Mouse (Mus musculus): Measurements from ENCODE around the gene Notum. TPM values are rescaled to one million over a fixed set of nuclear protein-coding genes. Genes with fewer than 3 reads are reported as not detected.

Notum gene
- polyA plus RNA-seq, 1 experiment from 2014 or later, result 0.15 TPM

DNA sequence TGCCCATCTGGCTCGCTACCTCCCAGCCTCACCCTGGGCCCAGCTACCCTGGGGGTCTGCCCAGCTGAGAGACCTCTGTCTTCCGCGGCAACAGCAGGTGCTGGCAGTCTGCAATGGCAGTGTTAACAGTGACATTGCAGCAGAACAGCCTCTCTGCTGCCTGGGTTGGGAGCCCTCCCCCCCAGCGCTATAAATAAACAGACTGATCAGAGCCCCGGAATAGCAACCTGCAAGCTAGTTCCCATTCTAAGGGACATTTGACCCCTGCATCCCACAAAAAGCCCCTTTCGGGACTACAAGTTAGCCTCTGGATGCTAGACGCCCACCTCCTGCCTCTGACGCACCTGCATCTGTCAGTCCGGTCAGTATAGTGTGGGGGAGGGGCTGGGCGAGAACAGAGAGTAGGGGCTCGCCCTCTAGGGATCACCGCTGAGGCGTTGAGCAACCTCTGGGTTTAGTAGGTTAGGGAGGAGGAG is 12.9 kb downstream of the Notum start, which contains the start of gene Myadml2:
Gene Myadml2, minus strand, starts transcription at position 158 of the 476 bp plus-strand sequence.
- ATAC-seq, result no peak
- Histone ChIP-seq H3K36me3 (ENCODE audit: poor library complexity, severe bottlenecking) (no peaks in the 10 kb centered on the region), H3K9me3 (replicated peaks) (no peaks in the 10 kb centered on the region), H3K27ac (no peak within 1 kb of the TSS), H3K9ac (peak within 1 kb of the TSS; percentile 48), H3K4me1 (peaks cover 15% of the 10 kb centered on the region), H3K4me2 (peak within 1 kb of the TSS; percentile 45), H3K4me3 (no peak within 1 kb of the TSS; the same call in 1 of the 2 replicates), H3K27me3 (peaks cover 17% of the 10 kb centered on the region)
- 7% methylated on average over 13 of the region's 13 CpGs for WGBS

DNA sequence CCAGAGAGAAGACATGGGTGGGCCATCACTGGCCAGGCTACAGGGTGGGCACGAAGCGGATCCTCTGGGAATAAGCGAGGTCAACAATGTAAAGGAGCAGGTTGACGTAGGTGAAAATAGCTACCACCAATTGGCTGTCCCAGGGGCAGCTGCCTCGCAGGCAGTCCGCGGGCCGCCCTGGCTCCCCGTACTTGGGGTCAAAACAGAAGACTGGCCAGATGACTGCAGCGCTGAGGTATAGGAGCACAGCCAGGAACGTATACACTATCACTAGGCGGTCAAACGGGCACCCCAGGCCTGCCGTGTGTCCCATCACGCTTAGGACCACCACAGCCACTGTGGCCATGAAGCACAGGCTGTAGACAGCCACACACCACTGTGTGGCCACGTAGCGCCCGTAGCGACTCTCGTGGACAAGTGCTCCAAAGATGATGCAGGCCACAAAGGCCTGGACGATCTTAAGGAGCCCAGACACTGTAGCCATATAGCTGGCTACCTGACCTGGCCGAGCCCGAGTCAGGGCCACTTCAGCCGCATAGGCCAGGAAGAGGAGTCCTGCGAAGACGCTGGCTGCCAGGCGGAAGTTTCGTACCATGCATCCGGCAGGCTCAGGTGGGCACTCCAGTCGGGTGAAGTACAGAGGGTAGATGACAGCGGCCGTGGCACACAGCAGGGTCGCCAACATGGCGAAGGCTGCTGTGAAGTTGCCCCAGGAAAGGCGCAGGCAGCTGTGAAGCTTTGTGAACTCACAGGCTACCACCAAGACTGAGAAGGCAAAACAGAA is 13.7 kb downstream of the Notum start:
- H3K27ac ChIP-seq, result no peak overlapping the region
- H3K4me3 ChIP-seq, result no peak overlapping the region
- no peaks in the 10 kb centered on the region for H3K9me3 ChIP-seq (replicated peaks)
- no peak overlapping the region for H3K4me2 ChIP-seq
- H3K36me3 ChIP-seq (ENCODE audit: poor library complexity, severe bottlenecking), result no peaks in the 10 kb centered on the region
- H3K27me3 ChIP-seq, result peaks cover 20% of the 10 kb centered on the region
- no peak overlapping the region for H3K9ac ChIP-seq
- WGBS, result 84% methylated on average over 35 of the region's 35 CpGs
- ATAC-seq, result no peak
- H3K4me1 ChIP-seq, result peaks cover 22% of the 10 kb centered on the region

DNA sequence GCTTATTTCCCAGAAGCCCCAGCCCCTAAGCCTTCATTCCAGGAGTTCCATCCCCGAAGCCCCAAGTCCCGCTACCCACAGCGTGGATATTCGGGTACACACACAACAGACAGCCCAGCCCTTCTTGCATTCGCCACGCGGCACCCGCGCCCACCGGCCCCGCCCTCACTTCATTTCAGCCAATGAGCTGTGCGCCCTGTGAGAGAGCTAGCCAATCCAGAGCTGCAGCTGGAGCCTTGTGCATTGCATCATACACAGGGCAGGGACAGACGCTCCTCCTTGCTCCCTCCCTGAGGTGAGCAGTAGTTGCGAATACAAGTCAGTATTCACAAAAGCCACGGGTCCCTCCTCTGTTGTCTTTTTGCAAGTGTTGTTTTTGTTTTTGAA is 17.4 kb downstream of the Notum start, which contains the start of gene Pycr1:
Gene Pycr1, minus strand, starts transcription at position 169 of the 387 bp plus-strand sequence.
- H3K4me2 ChIP-seq, result peak within 1 kb of the TSS; percentile 87
- peak within 1 kb of the TSS; percentile 81 for H3K9ac ChIP-seq
- peak within 1 kb of the TSS; percentile 50 for H3K4me3 ChIP-seq
- H3K36me3 ChIP-seq (ENCODE audit: poor library complexity, severe bottlenecking), result no peaks in the 10 kb centered on the region
- 0% methylated on average over 15 of the region's 15 CpGs for WGBS
- peak; percentile 100 for ATAC-seq
- peaks cover 26% of the 10 kb centered on the region for H3K27me3 ChIP-seq
- peak within 1 kb of the TSS; percentile 44; the same call in 1 of the 2 replicates for H3K27ac ChIP-seq
- H3K9me3 ChIP-seq (replicated peaks), result no peaks in the 10 kb centered on the region
- peaks cover 22% of the 10 kb centered on the region for H3K4me1 ChIP-seq

DNA sequence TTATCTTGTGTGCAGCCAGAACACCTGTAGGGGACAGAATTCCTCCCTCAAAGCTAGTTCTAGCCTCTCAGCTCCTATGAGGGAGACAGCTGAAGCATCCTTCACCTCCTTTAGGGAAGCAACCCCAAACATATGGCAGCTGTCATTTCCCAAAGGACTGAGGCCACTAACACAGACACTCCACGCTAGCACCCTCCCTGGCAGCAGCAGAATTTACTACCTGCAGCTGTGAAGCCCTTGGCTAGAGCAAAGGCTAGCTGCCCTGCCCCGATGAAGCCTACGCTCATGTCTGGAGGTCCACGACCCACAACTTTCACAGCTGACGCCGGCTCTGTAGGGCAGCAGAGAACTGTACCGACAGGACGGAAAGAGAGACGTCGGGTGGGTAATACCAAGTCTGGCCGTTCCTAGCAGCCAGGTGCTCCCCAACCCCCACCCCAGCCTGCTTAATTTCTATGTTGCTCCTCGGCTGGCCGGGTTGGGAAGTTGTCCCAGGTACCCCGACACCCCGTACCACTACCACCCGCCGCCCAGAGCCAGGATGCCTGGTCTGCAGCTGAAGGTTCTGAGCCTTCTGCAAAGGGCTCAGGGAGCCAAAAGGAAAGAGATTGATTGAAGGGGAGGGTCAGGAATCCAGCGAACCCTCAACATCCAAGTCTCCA is 17.9 kb downstream of the Notum start:
- no peaks in the 10 kb centered on the region for H3K9me3 ChIP-seq (replicated peaks)
- H3K36me3 ChIP-seq (ENCODE audit: poor library complexity, severe bottlenecking), result no peaks in the 10 kb centered on the region
- H3K4me2 ChIP-seq, result peak overlapping the region; percentile 87
- peak; percentile 52; the same call in 1 of the 2 replicates for ATAC-seq
- peak overlapping the region; percentile 50 for H3K4me3 ChIP-seq
- 3% methylated on average over 18 of the region's 18 CpGs for WGBS
- peaks cover 23% of the 10 kb centered on the region for H3K27me3 ChIP-seq
- H3K27ac ChIP-seq, result peak overlapping the region; percentile 44; the same call in 1 of the 2 replicates
- peak overlapping the region; percentile 81 for H3K9ac ChIP-seq
- peaks cover 20% of the 10 kb centered on the region for H3K4me1 ChIP-seq

DNA sequence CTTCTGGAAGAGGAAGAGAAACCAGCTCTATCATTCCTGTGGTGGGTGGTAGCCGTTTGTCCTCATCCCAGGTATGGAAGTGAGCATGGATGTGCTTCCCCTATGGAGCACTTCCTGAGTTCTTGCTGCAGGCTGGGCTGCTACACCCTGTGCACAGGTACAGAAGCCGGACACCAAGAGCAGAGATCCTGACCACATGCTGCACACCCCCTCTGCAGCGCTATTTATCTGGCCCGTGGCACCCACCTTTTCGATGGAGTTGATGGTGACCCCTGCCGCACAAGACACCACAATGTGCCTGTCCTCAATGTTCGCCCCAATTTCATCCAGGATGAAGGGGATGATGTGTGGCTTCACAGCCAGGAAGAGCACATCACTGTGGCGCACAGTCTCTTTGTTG is 19.1 kb downstream of the Notum start:
- Histone ChIP-seq H3K27ac (no peak overlapping the region), H3K9ac (no peak overlapping the region), H3K4me1 (peaks cover 15% of the 10 kb centered on the region), H3K36me3 (ENCODE audit: poor library complexity, severe bottlenecking) (no peaks in the 10 kb centered on the region), H3K4me3 (no peak overlapping the region), H3K4me2 (no peak overlapping the region), H3K27me3 (peaks cover 11% of the 10 kb centered on the region), H3K9me3 (replicated peaks) (no peaks in the 10 kb centered on the region)
- 94% methylated on average over 8 of the region's 8 CpGs for WGBS
- no peak for ATAC-seq

DNA sequence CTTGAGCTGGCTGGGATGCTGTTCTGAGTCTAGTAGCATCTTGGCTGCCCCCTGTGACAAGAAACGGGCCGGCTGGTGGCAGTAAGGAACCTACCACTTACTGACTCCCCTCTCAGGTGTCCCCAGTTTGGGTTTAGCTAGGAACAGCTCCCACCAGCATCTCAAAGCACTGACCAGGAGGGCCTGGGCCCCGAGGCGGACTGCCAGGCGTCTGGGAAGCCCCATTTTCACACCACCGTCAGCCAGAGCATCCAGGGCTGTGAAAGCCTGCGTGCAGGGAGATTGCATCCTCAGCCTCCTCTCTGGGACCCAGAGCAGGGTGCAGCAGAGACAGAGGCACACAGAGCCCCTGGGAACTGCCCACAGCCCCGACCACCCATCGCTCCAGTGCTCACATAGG is 19.7 kb downstream of the Notum start:
- Histone ChIP-seq H3K9me3 (replicated peaks) (no peaks in the 10 kb centered on the region), H3K9ac (no peak overlapping the region; the same call in 1 of the 2 replicates), H3K4me1 (peaks cover 15% of the 10 kb centered on the region), H3K27me3 (peaks cover 9% of the 10 kb centered on the region), H3K27ac (no peak overlapping the region), H3K4me3 (no peak overlapping the region), H3K36me3 (ENCODE audit: poor library complexity, severe bottlenecking) (no peaks in the 10 kb centered on the region), H3K4me2 (no peak overlapping the region)
- no peak for ATAC-seq
- 72% methylated on average over 9 of the region's 9 CpGs for WGBS

DNA sequence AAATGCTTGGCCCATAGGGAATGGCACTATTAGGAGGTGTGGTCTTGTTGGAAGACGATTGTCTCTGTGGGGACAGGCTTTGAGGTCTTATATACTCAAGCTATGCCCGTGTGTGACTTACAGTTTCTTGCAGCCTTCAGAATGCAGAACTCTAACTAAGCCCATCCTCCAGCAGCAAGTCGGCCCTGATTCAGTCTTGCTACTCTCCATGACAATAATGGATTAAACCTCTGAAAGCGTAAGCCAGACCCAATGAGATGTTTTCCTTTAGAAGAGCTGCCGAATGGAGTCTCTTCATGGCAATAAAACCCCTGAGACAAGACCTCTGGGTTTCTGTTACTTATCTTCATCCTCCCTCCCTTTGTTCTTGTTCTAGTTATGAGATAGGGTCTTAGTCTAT is 26.2 kb downstream of the Notum start:
- H3K4me2 ChIP-seq, result no peak overlapping the region
- ATAC-seq, result no peak
- WGBS, result 77% methylated on average over 5 of the region's 5 CpGs

DNA sequence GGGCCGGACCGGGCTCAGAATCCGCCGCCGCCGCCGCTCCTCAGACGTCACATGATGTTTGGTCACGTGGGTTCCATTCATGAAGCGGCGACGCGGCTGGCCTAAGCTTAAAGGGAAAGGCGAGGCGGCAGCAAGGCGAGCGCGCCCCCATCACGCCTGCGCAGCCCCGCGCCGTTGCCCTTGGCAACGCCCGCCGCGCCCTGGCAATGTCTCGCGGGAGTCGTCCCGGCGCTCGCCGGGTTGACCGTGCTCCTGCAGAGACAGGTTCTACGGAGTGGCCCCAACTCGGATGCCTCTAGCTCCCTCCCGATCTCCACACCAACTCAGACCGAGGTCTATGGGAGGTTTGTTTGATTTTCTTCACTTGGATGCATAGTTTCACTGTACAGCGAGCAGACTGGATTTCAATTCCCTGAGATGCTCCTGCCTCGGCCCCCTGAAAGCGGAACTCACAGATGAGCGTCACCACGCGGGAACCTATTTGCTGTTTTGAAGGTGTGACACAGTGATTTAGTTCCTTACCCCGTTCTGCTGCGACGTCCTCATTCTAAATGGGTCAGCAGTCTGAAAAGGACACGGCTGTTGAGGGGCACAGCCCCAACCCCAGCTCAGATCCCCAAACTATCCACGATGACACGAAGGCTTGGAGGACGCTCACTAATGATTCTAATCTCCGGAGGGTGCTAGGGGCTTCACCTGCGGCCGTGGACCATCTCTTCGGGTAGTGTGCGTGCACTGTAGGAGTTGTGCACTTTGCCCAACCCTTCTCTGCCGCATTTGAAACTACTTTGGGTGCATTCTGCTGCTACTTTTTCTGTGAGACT is 27.2 kb downstream of the Notum start, which contains the start of gene Mafg:
Gene Mafg, minus strand, starts transcription at position 81 of the 824 bp plus-strand sequence.
- peaks cover 8% of the 10 kb centered on the region for H3K36me3 ChIP-seq (ENCODE audit: poor library complexity, severe bottlenecking)
- no peaks in the 10 kb centered on the region for H3K9me3 ChIP-seq (replicated peaks)
- H3K4me1 ChIP-seq, result peaks cover 32% of the 10 kb centered on the region
- peak within 1 kb of the TSS; percentile 98 for H3K4me3 ChIP-seq
- H3K27ac ChIP-seq, result peak within 1 kb of the TSS; percentile 81
- no peaks in the 10 kb centered on the region for H3K27me3 ChIP-seq
- peak within 1 kb of the TSS; percentile 94 for H3K9ac ChIP-seq
- 12% methylated on average over 58 of the region's 58 CpGs for WGBS
- ATAC-seq, result peak; percentile 95
- H3K4me2 ChIP-seq, result peak within 1 kb of the TSS; percentile 90

More for the DNA sequence above, 26.2 kb downstream of the Notum start:
- H3K9me3 ChIP-seq (replicated peaks), result no peaks in the 10 kb centered on the region
- peaks cover 26% of the 10 kb centered on the region for H3K4me1 ChIP-seq
- no peak overlapping the region for H3K9ac ChIP-seq
- H3K36me3 ChIP-seq (ENCODE audit: poor library complexity, severe bottlenecking), result no peaks in the 10 kb centered on the region
- no peak overlapping the region for H3K4me3 ChIP-seq
- H3K27ac ChIP-seq, result no peak overlapping the region
- no peaks in the 10 kb centered on the region for H3K27me3 ChIP-seq

DNA sequence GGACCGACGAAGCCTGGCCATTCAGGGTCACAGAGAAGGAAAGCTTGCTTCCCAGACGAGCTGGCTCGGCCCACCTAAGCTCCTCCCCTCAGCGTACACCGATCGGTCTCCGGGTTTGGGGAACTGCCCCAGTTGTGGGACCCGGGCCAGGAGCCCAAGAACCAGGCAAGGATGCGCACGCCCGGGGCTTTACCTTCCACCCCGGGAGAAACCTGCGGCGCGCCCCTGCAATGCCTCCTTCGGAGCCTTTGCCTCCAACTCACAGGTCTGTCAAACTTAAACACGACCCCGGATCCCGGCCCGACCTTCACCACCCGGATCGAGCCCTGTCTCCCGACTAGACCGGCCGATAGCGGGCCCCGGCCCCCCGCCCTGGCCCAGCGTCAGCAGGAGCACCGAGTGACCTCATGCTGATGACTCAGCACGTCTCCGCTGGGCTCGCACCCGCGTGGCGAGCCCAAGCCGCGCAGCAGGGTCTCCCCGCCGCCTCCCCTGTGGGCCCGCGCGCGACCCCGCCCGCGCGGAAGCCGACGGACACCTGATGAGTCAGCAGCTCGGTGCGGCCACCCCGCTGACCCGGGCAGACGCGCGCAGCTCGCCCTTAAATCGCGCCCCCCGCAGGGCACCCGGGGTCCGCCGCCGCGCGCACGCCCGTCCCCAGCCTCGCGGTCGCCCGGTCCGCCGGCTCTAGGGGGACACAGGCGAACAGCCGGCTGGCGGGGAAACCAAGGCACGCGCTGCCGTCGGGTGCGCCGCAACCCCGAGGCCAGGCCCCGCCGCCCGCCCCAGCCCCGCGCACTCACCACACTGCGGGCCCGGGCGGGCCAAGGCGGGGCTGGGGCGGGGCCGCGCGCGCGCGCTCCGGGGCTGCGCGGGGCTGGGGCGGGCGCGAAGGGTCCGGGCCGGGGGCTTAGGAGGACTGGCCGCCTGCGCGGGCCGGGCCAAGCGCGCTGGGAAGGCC is 28.1 kb downstream of the Notum start:
- H3K4me3 ChIP-seq, result peak overlapping the region; percentile 98
- H3K4me2 ChIP-seq, result peak overlapping the region; percentile 90
- peaks cover 15% of the 10 kb centered on the region for H3K36me3 ChIP-seq (ENCODE audit: poor library complexity, severe bottlenecking)
- H3K9me3 ChIP-seq (replicated peaks), result no peaks in the 10 kb centered on the region
- under 1% methylated on average over 90 of the region's 116 CpGs for WGBS
- peak overlapping the region; percentile 94 for H3K9ac ChIP-seq
- peaks cover 32% of the 10 kb centered on the region for H3K4me1 ChIP-seq
- no peaks in the 10 kb centered on the region for H3K27me3 ChIP-seq
- peak overlapping the region; percentile 81 for H3K27ac ChIP-seq
- peak; percentile 88 for ATAC-seq

DNA sequence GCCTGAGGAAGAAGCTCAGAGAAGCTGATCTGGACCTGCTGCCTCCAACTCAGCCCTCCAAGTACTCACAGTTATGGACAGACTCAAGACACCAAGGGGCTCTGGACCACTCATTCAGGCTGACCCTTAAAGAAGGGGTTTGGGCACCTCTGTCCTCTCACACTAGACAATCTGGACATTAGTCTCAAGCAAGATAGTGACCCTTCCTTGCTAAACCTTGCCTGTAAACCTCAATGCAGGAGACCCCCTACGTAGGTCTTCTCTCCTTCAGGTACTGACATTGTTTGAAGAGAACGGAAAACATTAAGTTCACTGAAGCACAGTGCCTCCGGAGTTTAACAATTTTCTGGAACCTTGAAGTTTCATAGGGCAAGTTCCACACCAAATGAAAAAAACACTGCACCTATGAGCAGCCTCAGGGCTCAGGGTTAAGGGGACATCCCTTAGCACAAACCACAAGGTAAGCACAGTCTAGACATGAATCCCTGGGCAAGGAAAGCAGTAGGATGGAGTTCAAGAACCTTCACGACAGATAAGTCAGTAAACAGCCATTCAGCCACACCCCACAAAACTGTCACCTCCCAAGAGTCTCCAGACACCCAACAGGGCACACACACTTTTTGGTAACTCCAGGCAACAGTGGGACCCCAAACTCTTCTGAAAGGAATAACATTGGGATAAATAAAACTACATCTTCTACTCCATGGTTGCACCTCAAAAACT is 29.1 kb downstream of the Notum start:
- WGBS, result 62% methylated on average over 4 of the region's 4 CpGs
- H3K4me3 ChIP-seq, result peak overlapping the region; percentile 98
- H3K27me3 ChIP-seq, result no peaks in the 10 kb centered on the region
- no peak for ATAC-seq
- peak overlapping the region; percentile 90 for H3K4me2 ChIP-seq
- peak overlapping the region; percentile 94 for H3K9ac ChIP-seq
- H3K36me3 ChIP-seq (ENCODE audit: poor library complexity, severe bottlenecking), result peaks cover 24% of the 10 kb centered on the region
- no peaks in the 10 kb centered on the region for H3K9me3 ChIP-seq (replicated peaks)
- H3K4me1 ChIP-seq, result peaks cover 32% of the 10 kb centered on the region
- no peak overlapping the region for H3K27ac ChIP-seq
